Mouse (Mus musculus) heart, embryonic 10.5 days (tissue): Measurements from ENCODE around the gene Plaur. TPM values are rescaled to one million over a fixed set of nuclear protein-coding genes. Genes with fewer than 3 reads are reported as not detected.

Experiments
- DNase-seq: peaks from one replicate; pipeline ENCODE4 v3.0.0-alpha.2; 2017; ENCODE audit warnings: low spot score
- H3K27ac ChIP-seq: fragments of 300-500 bp; sonication (generic); 2 replicates; pipeline ENCODE4 v1.5.1; 2016; ENCODE audit warnings: mild to moderate bottlenecking
- H3K27me3 ChIP-seq: fragments of 300-500 bp; sonication (generic); 2 replicates; pipeline ENCODE4 v1.6.1; 2016; ENCODE audit warnings: mild to moderate bottlenecking; ENCODE audit not compliant: poor library complexity, insufficient read depth, severe bottlenecking
- H3K36me3 ChIP-seq: fragments of 300-500 bp; sonication (generic); 2 replicates; pipeline ENCODE4 v1.6.1; 2016; ENCODE audit warnings: mild to moderate bottlenecking, moderate library complexity
- H3K4me1 ChIP-seq: fragments of 300-500 bp; sonication (generic); 2 replicates; pipeline ENCODE4 v1.6.1; 2016; ENCODE audit warnings: mild to moderate bottlenecking
- H3K4me3 ChIP-seq: fragments of 300-500 bp; sonication (generic); 2 replicates; pipeline ENCODE4 v1.5.1; 2016; ENCODE audit warnings: mild to moderate bottlenecking, moderate library complexity
- H3K9me3 ChIP-seq: fragments of 300-500 bp; sonication (generic); 2 replicates; pipeline ENCODE4 v1.6.1; 2016; ENCODE audit warnings: mild to moderate bottlenecking, moderate library complexity
- WGBS: fragments of 180-500 bp; shearing (Covaris S2); methylation state at CpG from one replicate; pipeline ENCODE4 v1.1.7; 2016; 5-methylcytosine and 5-hydroxymethylcytosine counted together
- polyA plus RNA-seq: library from polyadenylated mRNA; unstranded; fragments of >200 nt; fragmentation: Nextera tagmentation; extraction: Ambion mirVana; gene quantifications from 2 replicates; pipeline ENCODE4 v1.2.1, GENCODE M21; 2016

Gene Plaur
- polyA plus RNA-seq = 4.3 and 7.3 TPM in 2 replicates

- WGBS = 4% methylated on average over 27 of the region's 27 CpGs
- DNase-seq = no peak
- no peak within 1 kb of the TSS; the same call in 1 of the 2 replicates for H3K27ac ChIP-seq
Observed at GRCm38 (mm10) chr7:24462388-24463319, at the start of gene Plaur. TSS of gene Plaur (plus strand) at chr7:24462484.

GRCm38 (mm10) chr7:24413630-24414029 is 48.7 kb upstream of the Plaur start:
- H3K4me3 ChIP-seq = no peak overlapping the region
- no peak overlapping the region; the same call in 1 of the 2 replicates for H3K27ac ChIP-seq
- DNase-seq = no peak
- no peaks in the 10 kb centered on the region for H3K27me3 ChIP-seq
- peaks cover 31% of the 10 kb centered on the region for H3K4me1 ChIP-seq
- no peaks in the 10 kb centered on the region for H3K9me3 ChIP-seq
- H3K36me3 ChIP-seq = peaks cover 18% of the 10 kb centered on the region
- WGBS = 74% methylated on average over 3 of the region's 3 CpGs

More at GRCm38 (mm10) chr7:24462388-24463319, at the start of gene Plaur:
- Histone ChIP-seq H3K4me3 (peak within 1 kb of the TSS; percentile 46), H3K4me1 (peaks cover 21% of the 10 kb centered on the region), H3K9me3 (no peaks in the 10 kb centered on the region), H3K36me3 (no peaks in the 10 kb centered on the region), H3K27me3 (peaks cover 31% of the 10 kb centered on the region; the same call in 1 of the 2 replicates)

GRCm38 (mm10) chr7:24415261-24415660 is 47.0 kb upstream of the Plaur start:
- no peaks in the 10 kb centered on the region for H3K27me3 ChIP-seq
- H3K9me3 ChIP-seq = no peaks in the 10 kb centered on the region
- H3K4me1 ChIP-seq = peaks cover 40% of the 10 kb centered on the region
- H3K36me3 ChIP-seq = peaks cover 16% of the 10 kb centered on the region
- H3K27ac ChIP-seq = peak overlapping the region; percentile 83; the same call in 1 of the 2 replicates
- 53% methylated on average over 7 of the region's 7 CpGs for WGBS
- H3K4me3 ChIP-seq = no peak overlapping the region
- DNase-seq = no peak

- no peak for DNase-seq
- H3K36me3 ChIP-seq = peaks cover 33% of the 10 kb centered on the region
- H3K27me3 ChIP-seq = no peaks in the 10 kb centered on the region
- WGBS = 87% methylated on average over 8 of the region's 8 CpGs
- H3K9me3 ChIP-seq = no peaks in the 10 kb centered on the region
- no peak overlapping the region for H3K27ac ChIP-seq
- no peak overlapping the region for H3K4me3 ChIP-seq
- H3K4me1 ChIP-seq = peaks cover 48% of the 10 kb centered on the region
Observed at GRCm38 (mm10) chr7:24419579-24419978, 42.7 kb upstream of the Plaur start.

GRCm38 (mm10) chr7:24421648-24422047 is 40.6 kb upstream of the Plaur start:
- Histone ChIP-seq H3K27ac (no peak overlapping the region; the same call in 1 of the 2 replicates), H3K4me3 (no peak overlapping the region), H3K36me3 (peaks cover 30% of the 10 kb centered on the region), H3K27me3 (no peaks in the 10 kb centered on the region), H3K4me1 (peaks cover 32% of the 10 kb centered on the region), H3K9me3 (no peaks in the 10 kb centered on the region)
- WGBS = 74% methylated on average over 7 of the region's 7 CpGs
- no peak for DNase-seq

GRCm38 (mm10) chr7:24422251-24422650 is 40.0 kb upstream of the Plaur start:
- peaks cover 32% of the 10 kb centered on the region for H3K4me1 ChIP-seq
- H3K9me3 ChIP-seq = no peaks in the 10 kb centered on the region
- DNase-seq = no peak
- no peak overlapping the region for H3K27ac ChIP-seq
- no peak overlapping the region for H3K4me3 ChIP-seq
- H3K27me3 ChIP-seq = no peaks in the 10 kb centered on the region
- H3K36me3 ChIP-seq = peaks cover 25% of the 10 kb centered on the region
- WGBS = 82% methylated on average over 8 of the region's 8 CpGs

- H3K27ac ChIP-seq = no peak overlapping the region
- H3K9me3 ChIP-seq = no peaks in the 10 kb centered on the region
- peaks cover 25% of the 10 kb centered on the region for H3K36me3 ChIP-seq
- H3K4me3 ChIP-seq = no peak overlapping the region
- WGBS = 83% methylated on average over 15 of the region's 15 CpGs
- DNase-seq = no peak
- no peaks in the 10 kb centered on the region for H3K27me3 ChIP-seq
- H3K4me1 ChIP-seq = peaks cover 32% of the 10 kb centered on the region
Observed at GRCm38 (mm10) chr7:24423107-24423763, 39.0 kb upstream of the Plaur start.

- Histone ChIP-seq H3K27ac (no peak overlapping the region), H3K4me1 (peaks cover 31% of the 10 kb centered on the region), H3K27me3 (no peaks in the 10 kb centered on the region), H3K9me3 (no peaks in the 10 kb centered on the region), H3K36me3 (peaks cover 25% of the 10 kb centered on the region), H3K4me3 (no peak overlapping the region)
- DNase-seq = no peak
- 79% methylated on average over 12 of the region's 12 CpGs for WGBS
Observed at GRCm38 (mm10) chr7:24423956-24424732, 38.1 kb upstream of the Plaur start.

GRCm38 (mm10) chr7:24425919-24426318 is 36.4 kb upstream of the Plaur start:
- peaks cover 23% of the 10 kb centered on the region for H3K4me1 ChIP-seq
- H3K27ac ChIP-seq = no peak overlapping the region
- WGBS = 79% methylated on average over 9 of the region's 9 CpGs
- no peak for DNase-seq
- no peaks in the 10 kb centered on the region for H3K9me3 ChIP-seq
- peaks cover 20% of the 10 kb centered on the region for H3K36me3 ChIP-seq
- 0 out of 2 replicates have a peak, but pooled peaks cover 1% of the 10 kb centered on the region for H3K27me3 ChIP-seq
- H3K4me3 ChIP-seq = no peak overlapping the region

- Histone ChIP-seq H3K27ac (no peak overlapping the region), H3K36me3 (peaks cover 9% of the 10 kb centered on the region), H3K4me3 (no peak overlapping the region), H3K4me1 (peaks cover 28% of the 10 kb centered on the region), H3K27me3 (peaks cover 14% of the 10 kb centered on the region), H3K9me3 (peaks cover 1% of the 10 kb centered on the region; the same call in 1 of the 2 replicates)
- 88% methylated on average over 8 of the region's 8 CpGs for WGBS
- no peak for DNase-seq
Observed at GRCm38 (mm10) chr7:24427168-24427567, 35.1 kb upstream of the Plaur start.

- peaks cover 29% of the 10 kb centered on the region for H3K27me3 ChIP-seq
- no peak overlapping the region for H3K27ac ChIP-seq
- peaks cover 25% of the 10 kb centered on the region for H3K4me1 ChIP-seq
- peaks cover 4% of the 10 kb centered on the region; the same call in 1 of the 2 replicates for H3K9me3 ChIP-seq
- H3K4me3 ChIP-seq = no peak overlapping the region
- no peak for DNase-seq
- WGBS = 78% methylated on average over 5 of the region's 5 CpGs
- no peaks in the 10 kb centered on the region for H3K36me3 ChIP-seq
Observed at GRCm38 (mm10) chr7:24428725-24429124, 33.6 kb upstream of the Plaur start.

- 0 out of 2 replicates have a peak overlapping the region, but pooled peaks have one; percentile 19 for H3K27ac ChIP-seq
- DNase-seq = no peak
Observed at GRCm38 (mm10) chr7:24429413-24430112, 32.7 kb upstream of the Plaur start.

More at GRCm38 (mm10) chr7:24429413-24430112, 32.7 kb upstream of the Plaur start:
- no peaks in the 10 kb centered on the region for H3K36me3 ChIP-seq
- H3K9me3 ChIP-seq = peaks cover 4% of the 10 kb centered on the region; the same call in 1 of the 2 replicates
- H3K4me1 ChIP-seq = peaks cover 19% of the 10 kb centered on the region
- H3K4me3 ChIP-seq = no peak overlapping the region
- H3K27me3 ChIP-seq = peaks cover 38% of the 10 kb centered on the region
- WGBS = 69% methylated on average over 16 of the region's 16 CpGs
